14 mouse cellular contexts compared by ENCODE assay signal in the genomic region with DNA sequence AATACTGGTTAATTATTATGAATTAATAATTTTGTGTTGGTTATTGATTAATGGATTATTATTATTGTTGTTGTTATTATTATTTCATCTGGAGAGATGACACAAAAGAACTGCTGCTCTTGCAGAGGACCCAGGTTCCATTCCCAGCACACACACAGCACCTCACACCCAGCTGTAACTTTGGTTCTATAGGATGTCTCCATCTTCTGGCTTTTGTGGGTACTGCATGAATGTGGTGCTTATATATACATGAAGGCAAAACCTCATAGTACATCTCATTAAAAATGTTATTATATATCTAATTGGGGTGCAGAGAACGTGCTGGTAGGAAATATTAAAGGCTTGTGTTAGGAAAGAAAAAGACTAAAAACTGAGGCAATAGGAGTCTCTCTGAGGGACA. TPM values are rescaled to one million over a fixed set of nuclear protein-coding genes. Genes with fewer than 3 reads are reported as not detected.
DNase-seq lines count a peak whose midpoint lies in the region; ATAC-seq and TF ChIP-seq lines count a peak whose summit lies in the region.
"Had no signal": no experiment of that assay in that cellular context is flagged by ENCODE, and none has a peak within 500 bp of the region (broad histone marks: within the 10 kb centered on the region; RNA-seq: fewer than 3 reads in every experiment).

No protein-coding gene starts in this region.

- H3K9ac ChIP-seq in limb, embryonic 11.5 days (ENCODE audit: low read length): no peak overlapping the region
- no peak overlapping the region for H3K9ac ChIP-seq in ES-Bruce4 (ENCODE audit: low read depth, poor library complexity, severe bottlenecking)
- H3K9ac ChIP-seq in kidney, embryonic 14.5 days (ENCODE audit: low read depth, low read length): no peak overlapping the region
- H3K9ac ChIP-seq: lung, embryonic 15.5 days had no signal

- no peak overlapping the region for H3K27ac ChIP-seq in limb, embryonic 11.5 days (replicated peaks; ENCODE audit: low read depth, low read length)
- no peak overlapping the region for H3K27ac ChIP-seq in limb, embryonic 10.5 days
- H3K27ac ChIP-seq in ES-Bruce4 (ENCODE audit: insufficient read depth, low read length): no peak overlapping the region
- H3K27ac ChIP-seq in kidney, embryonic 14.5 days (ENCODE audit: low read depth, low read length): no peak overlapping the region
- no peak overlapping the region for H3K27ac ChIP-seq in cerebellum, adult 2 months (ENCODE audit: insufficient read depth, low read length)
- H3K27ac ChIP-seq: heart, embryonic 10.5 days; lung, embryonic 15.5 days had no signal

- no peaks in the 10 kb centered on the region for H3K4me1 ChIP-seq in limb, embryonic 11.5 days (ENCODE audit: control insufficient read depth, insufficient read depth, low read length)
- no peaks in the 10 kb centered on the region for H3K4me1 ChIP-seq in limb, embryonic 10.5 days
- H3K4me1 ChIP-seq in ES-Bruce4 (ENCODE audit: control insufficient read depth, insufficient read depth, low read length): no peaks in the 10 kb centered on the region
- no peaks in the 10 kb centered on the region for H3K4me1 ChIP-seq in kidney, embryonic 14.5 days (ENCODE audit: control insufficient read depth, insufficient read depth, low read length)
- no peaks in the 10 kb centered on the region for H3K4me1 ChIP-seq in cerebellum, adult 2 months (ENCODE audit: control insufficient read depth, insufficient read depth, low read length)
- H3K4me1 ChIP-seq: heart, embryonic 10.5 days; lung, embryonic 15.5 days had no signal

- ATAC-seq in limb, embryonic 11.5 days (ENCODE audit: insufficient number of reproducible peaks, low FRiP score, low TSS enrichment, low read depth): no peak
- no peak for ATAC-seq in kidney, embryonic 14.5 days (ENCODE audit: low FRiP score, low TSS enrichment)
- ATAC-seq: inflammation-experienced regulatory T-cells, adult 6 months had no signal

- TF ChIP-seq CTCF in ES-Bruce4 (IDR thresholded peaks at IDR 0.05; ENCODE audit: low read depth, low read length): peak; percentile 22
- TF ChIP-seq CTCF in cerebellum, adult 2 months (IDR thresholded peaks at IDR 0.05; ENCODE audit: borderline replicate concordance, insufficient read depth, low read depth, low read length): no peak

- H3K27me3 ChIP-seq in limb, embryonic 11.5 days (ENCODE audit: control insufficient read depth, insufficient read depth, low read length): no peaks in the 10 kb centered on the region
- no peaks in the 10 kb centered on the region for H3K27me3 ChIP-seq in limb, embryonic 10.5 days (ENCODE audit: low read depth, poor library complexity, severe bottlenecking)
- H3K27me3 ChIP-seq in ES-Bruce4 (ENCODE audit: control insufficient read depth, insufficient read depth, low read length, poor library complexity, severe bottlenecking): no peaks in the 10 kb centered on the region
- no peaks in the 10 kb centered on the region for H3K27me3 ChIP-seq in kidney, embryonic 14.5 days (ENCODE audit: control insufficient read depth, insufficient read depth, low read length)
- no peaks in the 10 kb centered on the region for H3K27me3 ChIP-seq in cerebellum, adult 2 months (ENCODE audit: control insufficient read depth, insufficient read depth, low read length)
- H3K27me3 ChIP-seq: lung, embryonic 15.5 days had no signal

- no peak for TF ChIP-seq EP300 in ES-Bruce4 (IDR thresholded peaks at IDR 0.05; ENCODE audit: insufficient read depth, low read depth, low read length)

- no peak for TF ChIP-seq POLR2A in ES-Bruce4 (IDR thresholded peaks at IDR 0.05; ENCODE audit: insufficient read depth, low read length)
- no peak for TF ChIP-seq POLR2A in cerebellum, adult 2 months (IDR thresholded peaks at IDR 0.05; ENCODE audit: borderline replicate concordance, insufficient read depth, low read length)

- H3K9me3 ChIP-seq in limb, embryonic 11.5 days (ENCODE audit: control insufficient read depth, low read length): no peaks in the 10 kb centered on the region
- no peaks in the 10 kb centered on the region for H3K9me3 ChIP-seq in limb, embryonic 10.5 days (replicated peaks)
- H3K9me3 ChIP-seq in ES-Bruce4 (replicated peaks; ENCODE audit: control insufficient read depth, insufficient read depth, low read length, poor library complexity, severe bottlenecking): no peaks in the 10 kb centered on the region
- no peaks in the 10 kb centered on the region for H3K9me3 ChIP-seq in kidney, embryonic 14.5 days (ENCODE audit: control insufficient read depth, low read length)
- H3K9me3 ChIP-seq: heart, embryonic 10.5 days; lung, embryonic 15.5 days had no signal

- 51% methylated on average over 1 of the region's 1 CpGs for WGBS in limb, embryonic 11.5 days
- WGBS in limb, embryonic 10.5 days: 48% methylated on average over 1 of the region's 1 CpGs
- 63% methylated on average over 1 of the region's 1 CpGs for WGBS in kidney, embryonic 14.5 days
- WGBS in cerebellum, adult 2 months: 60% methylated on average over 1 of the region's 1 CpGs

- no peak overlapping the region for H3K4me3 ChIP-seq in limb, embryonic 11.5 days (ENCODE audit: low read depth, low read length)
- H3K4me3 ChIP-seq in limb, embryonic 10.5 days: no peak overlapping the region
- no peak overlapping the region for H3K4me3 ChIP-seq in ES-Bruce4 (ENCODE audit: low read depth, low read length)
- H3K4me3 ChIP-seq in kidney, embryonic 14.5 days (ENCODE audit: low read length): no peak overlapping the region
- H3K4me3 ChIP-seq in cerebellum, adult 2 months (replicated peaks; ENCODE audit: insufficient read depth, low read depth, low read length): no peak overlapping the region
- H3K4me3 ChIP-seq: heart, embryonic 10.5 days; lung, embryonic 15.5 days had no signal

- DNase-seq in limb, embryonic 11.5 days (ENCODE audit: low spot score): peak; percentile 32
- no peak for DNase-seq in limb, embryonic 10.5 days (ENCODE audit: low spot score)
- DNase-seq in 416B (ENCODE audit: low read depth): peak; percentile 57
- DNase-seq in embryo, embryonic 11 days: peak; percentile 27
- no peak for DNase-seq in urinary bladder, postnatal 10 days (ENCODE audit: low spot score)
- no peak for DNase-seq in cerebellum, adult 2 months
- DNase-seq: cerebellum, adult 18-20 months; layer of hippocampus, adult 9-11 months had no signal

- no peaks in the 10 kb centered on the region for H3K36me3 ChIP-seq in limb, embryonic 11.5 days (ENCODE audit: control insufficient read depth, insufficient read depth, low read length)
- no peaks in the 10 kb centered on the region for H3K36me3 ChIP-seq in limb, embryonic 10.5 days
- no peaks in the 10 kb centered on the region for H3K36me3 ChIP-seq in ES-Bruce4 (ENCODE audit: control insufficient read depth, insufficient read depth, low read length, poor library complexity, severe bottlenecking)
- H3K36me3 ChIP-seq in kidney, embryonic 14.5 days (ENCODE audit: control insufficient read depth, insufficient read depth, low read length): no peaks in the 10 kb centered on the region
- H3K36me3 ChIP-seq: heart, embryonic 10.5 days; lung, embryonic 15.5 days had no signal

- H3K4me2 ChIP-seq in limb, embryonic 11.5 days (ENCODE audit: low read depth, severe bottlenecking): no peak overlapping the region
- no peak overlapping the region for H3K4me2 ChIP-seq in kidney, embryonic 14.5 days (replicated peaks; ENCODE audit: low read depth, low read length)
- H3K4me2 ChIP-seq: lung, embryonic 15.5 days had no signal

RNA-seq across cellular contexts. Expression of a gene that starts 11.8 kb away (rescaled TPM):
- not detected in 2 replicates for polyA plus RNA-seq in limb, embryonic 11.5 days (2014; fragmentation: Nextera tagmentation; extraction: Ambion mirVana)
- not detected in 2 replicates for polyA plus RNA-seq in limb, embryonic 10.5 days (2016; fragmentation: Nextera tagmentation; extraction: Ambion mirVana)
- polyA plus RNA-seq in ES-Bruce4 (2011; ENCODE audit: insufficient read depth, insufficient read length, low read depth, missing spikeins): not detected in 2 replicates
- polyA plus RNA-seq in kidney, embryonic 14.5 days (2014; fragmentation: Nextera tagmentation; extraction: Ambion mirVana): not detected in 2 replicates
- polyA plus RNA-seq in cerebellum, adult 2 months (2012; rRNA removed): 0.07 TPM in 1 of 2 replicates, not detected in the other
- polyA plus RNA-seq: heart, embryonic 10.5 days; inflammation-experienced regulatory T-cells, adult 6 months; lung, embryonic 15.5 days; neural tube, embryonic 11.5 days had no signal

Comparison
In these comparisons a context has a peak if more than half of its experiments do, and no peak if none do; other contexts are left out.
1. DNase-seq: peak in limb, embryonic 11.5 days (single experiment), 416B (single experiment) and embryo, embryonic 11 days (single experiment); none in limb, embryonic 10.5 days (single experiment), urinary bladder, postnatal 10 days (single experiment) and cerebellum, adult 2 months (0 of 2).